ENCODE assay signal across 27 mouse cellular contexts in genomic region chr11:93396356-93396755, GRCm38 (mm10).
"Had no signal": no experiment of that assay in that cellular context is flagged by ENCODE, and none has a peak within 500 bp of the region (broad histone marks: within the 10 kb centered on the region; RNA-seq: fewer than 3 reads in every experiment).

No protein-coding gene starts in this region.

- H3K4me3 ChIP-seq: embryonic facial prominence, embryonic 10.5 days; embryonic facial prominence, embryonic 12.5 days; embryonic facial prominence, embryonic 13.5 days; embryonic facial prominence, embryonic 15.5 days; erythroblast, embryonic 14.5 days; forebrain, embryonic 10.5 days; forebrain, embryonic 12.5 days; forebrain, embryonic 13.5 days; forebrain, embryonic 15.5 days; gastrocnemius, adult 2 months; heart, adult 2 months had no signal

- H3K4me2 ChIP-seq: embryonic facial prominence, embryonic 12.5 days; embryonic facial prominence, embryonic 13.5 days; embryonic facial prominence, embryonic 15.5 days; forebrain, embryonic 12.5 days; forebrain, embryonic 13.5 days; forebrain, embryonic 15.5 days had no signal

- H3K9ac ChIP-seq: embryonic facial prominence, embryonic 12.5 days; embryonic facial prominence, embryonic 13.5 days; embryonic facial prominence, embryonic 15.5 days; forebrain, embryonic 12.5 days; forebrain, embryonic 13.5 days; forebrain, embryonic 15.5 days; forebrain, postnatal 0 days had no signal

- ATAC-seq: forebrain, embryonic 13.5 days; forebrain, embryonic 14.5 days; forebrain, embryonic 15.5 days; forebrain, embryonic 16.5 days; forebrain, postnatal 0 days had no signal

- H3K27ac ChIP-seq: embryonic facial prominence, embryonic 10.5 days; embryonic facial prominence, embryonic 12.5 days; embryonic facial prominence, embryonic 13.5 days; embryonic facial prominence, embryonic 15.5 days; forebrain, embryonic 10.5 days; forebrain, embryonic 12.5 days; forebrain, embryonic 13.5 days; forebrain, embryonic 15.5 days; gastrocnemius, adult 2 months; heart, adult 2 months had no signal

- H3K27me3 ChIP-seq: embryonic facial prominence, embryonic 12.5 days; embryonic facial prominence, embryonic 13.5 days; embryonic facial prominence, embryonic 15.5 days; forebrain, embryonic 12.5 days; forebrain, embryonic 13.5 days; forebrain, embryonic 15.5 days had no signal

- H3K9me3 ChIP-seq: embryonic facial prominence, embryonic 10.5 days; embryonic facial prominence, embryonic 12.5 days; embryonic facial prominence, embryonic 13.5 days; embryonic facial prominence, embryonic 15.5 days; forebrain, embryonic 10.5 days; forebrain, embryonic 12.5 days; forebrain, embryonic 13.5 days; forebrain, embryonic 15.5 days had no signal

- H3K36me3 ChIP-seq: embryonic facial prominence, embryonic 10.5 days; embryonic facial prominence, embryonic 12.5 days; embryonic facial prominence, embryonic 13.5 days; embryonic facial prominence, embryonic 15.5 days; forebrain, embryonic 10.5 days; forebrain, embryonic 12.5 days; forebrain, embryonic 15.5 days had no signal

- DNase-seq: cerebellum, adult 9-10 months; cerebellum, adult 9-11 months; cerebellum, postnatal 10 days; cerebellum, postnatal 14 days; cerebellum, postnatal 25 days; cerebellum, postnatal 36 days; embryo, embryonic 11 days; forebrain, postnatal 0 days; gastrocnemius, adult 2 months; gastrocnemius, postnatal 10 days; gastrocnemius, postnatal 14 days; gastrocnemius, postnatal 25 days; gastrocnemius, postnatal 36 days; heart, adult 11 months; heart, adult 18-20 months; heart, adult 2 months had no signal

- H3K4me1 ChIP-seq: embryonic facial prominence, embryonic 10.5 days; embryonic facial prominence, embryonic 12.5 days; embryonic facial prominence, embryonic 13.5 days; embryonic facial prominence, embryonic 15.5 days; forebrain, embryonic 10.5 days; forebrain, embryonic 12.5 days; forebrain, embryonic 13.5 days; forebrain, embryonic 15.5 days had no signal
